Mouse (Mus musculus) right cerebral cortex, postnatal 4 days (tissue): Measurements from ENCODE around the gene Rab8b.
"Not testable (repeated sequence)": the region's sequence is repeated elsewhere in the genome, so short reads cannot be mapped to it uniquely, and the experiment has no call there.

Experiments used
- DNase-seq: peaks from one replicate; pipeline ENCODE4 v3.0.0-alpha.2; 2022

Gene Rab8b

GRCm38 (mm10) chr9:66886366-66886765 lies 33.1 kb downstream of the Rab8b start:
- no peak for DNase-seq

GRCm38 (mm10) chr9:66884609-66885008 lies 34.9 kb downstream of the Rab8b start:
- DNase-seq: no peak

- no peak for DNase-seq
These were observed 36.0 kb downstream of the Rab8b start for GRCm38 (mm10) chr9:66883500-66883899.

GRCm38 (mm10) chr9:66882406-66882821 lies 37.1 kb downstream of the Rab8b start:
- no peak for DNase-seq

- no peak for DNase-seq
These were observed 37.6 kb downstream of the Rab8b start for GRCm38 (mm10) chr9:66881858-66882257.

- no peak for DNase-seq
These were observed 38.7 kb downstream of the Rab8b start for GRCm38 (mm10) chr9:66880752-66881151.

GRCm38 (mm10) chr9:66879486-66879885 lies 40.0 kb downstream of the Rab8b start:
- DNase-seq: no peak

GRCm38 (mm10) chr9:66878899-66879298 lies 40.6 kb downstream of the Rab8b start:
- no peak for DNase-seq

- no peak for DNase-seq
These were observed 42.9 kb downstream of the Rab8b start for GRCm38 (mm10) chr9:66876577-66876976.

- no peak for DNase-seq
These were observed 45.2 kb downstream of the Rab8b start for GRCm38 (mm10) chr9:66874297-66874696.

GRCm38 (mm10) chr9:66873531-66873930 lies 46.0 kb downstream of the Rab8b start:
- no peak for DNase-seq

GRCm38 (mm10) chr9:66873009-66873408 lies 46.5 kb downstream of the Rab8b start:
- DNase-seq: not testable (repeated sequence)

- DNase-seq: no peak
These were observed 47.3 kb downstream of the Rab8b start for GRCm38 (mm10) chr9:66872015-66872727.

- DNase-seq: no peak
These were observed 54.8 kb downstream of the Rab8b start for GRCm38 (mm10) chr9:66864708-66865107.

- DNase-seq: no peak
These were observed 56.0 kb downstream of the Rab8b start for GRCm38 (mm10) chr9:66863456-66863855.

GRCm38 (mm10) chr9:66862202-66862601 lies 57.3 kb downstream of the Rab8b start:
- no peak for DNase-seq

GRCm38 (mm10) chr9:66861104-66861767 lies 58.3 kb downstream of the Rab8b start:
- no peak for DNase-seq

- no peak for DNase-seq
These were observed 60.0 kb downstream of the Rab8b start for GRCm38 (mm10) chr9:66859523-66859922.

- DNase-seq: no peak
These were observed 63.6 kb downstream of the Rab8b start for GRCm38 (mm10) chr9:66855865-66856264.

- DNase-seq: no peak
These were observed 66.9 kb downstream of the Rab8b start for GRCm38 (mm10) chr9:66852592-66852991.

- no peak for DNase-seq
These were observed 68.5 kb downstream of the Rab8b start for GRCm38 (mm10) chr9:66850966-66851365.

- no peak for DNase-seq
These were observed 72.7 kb downstream of the Rab8b start for GRCm38 (mm10) chr9:66846822-66847221.

GRCm38 (mm10) chr9:66835097-66835480 lies 84.4 kb downstream of the Rab8b start:
- no peak for DNase-seq

GRCm38 (mm10) chr9:66834318-66835096 lies 85.0 kb downstream of the Rab8b start, which contains the start of gene Aph1c:
Gene Aph1c (minus strand): TSS chr9:66834726.
- DNase-seq: peak; percentile 95
